Mouse (Mus musculus) kidney, embryonic 15.5 days (tissue): ENCODE data around the gene Minpp1. TPM values are rescaled to one million over a fixed set of nuclear protein-coding genes. Genes with fewer than 3 reads are reported as not detected.

Experiments
- ATAC-seq: fragments of 200-750 bp; cut with Nextera tagmentation; replicated peaks from 2 replicates; pipeline ENCODE4 v1.8.0; 2017; ENCODE audit warnings: moderate TSS enrichment; ENCODE audit not compliant: low FRiP score
- H3K27ac ChIP-seq: fragments of 300-500 bp; sonication (generic); 2 replicates; pipeline ENCODE4 v1.5.1; 2015; ENCODE audit warnings: mild to moderate bottlenecking, inconsistent platforms
- H3K27me3 ChIP-seq: fragments of 300-500 bp; sonication (generic); 2 replicates; pipeline ENCODE4 v1.6.1; 2015; ENCODE audit warnings: inconsistent platforms
- H3K36me3 ChIP-seq: fragments of 300-500 bp; sonication (generic); 2 replicates; pipeline ENCODE4 v1.6.1; 2015; ENCODE audit warnings: inconsistent platforms
- H3K4me1 ChIP-seq: fragments of 300-500 bp; sonication (generic); 2 replicates; pipeline ENCODE4 v1.6.1; 2015; ENCODE audit warnings: inconsistent platforms
- H3K4me2 ChIP-seq: fragments of 300-500 bp; sonication (generic); 2 replicates; pipeline ENCODE4 v1.6.1; 2015; ENCODE audit warnings: moderate library complexity, mild to moderate bottlenecking, inconsistent platforms
- H3K4me3 ChIP-seq: fragments of 300-500 bp; sonication (generic); replicated peaks from 2 replicates; pipeline ENCODE4 v1.5.1; 2015; ENCODE audit warnings: mild to moderate bottlenecking, inconsistent platforms
- H3K9ac ChIP-seq: fragments of 300-500 bp; sonication (generic); 2 replicates; pipeline ENCODE4 v1.6.1; 2015; ENCODE audit warnings: mild to moderate bottlenecking, inconsistent platforms
- H3K9me3 ChIP-seq: fragments of 300-500 bp; sonication (generic); replicated peaks from 2 replicates; pipeline ENCODE4 v1.6.1; 2016; ENCODE audit warnings: inconsistent platforms
- WGBS: fragments of 180-500 bp; shearing (Covaris S2); methylation state at CpG from one replicate; pipeline ENCODE4 v1.1.7; 2015; ENCODE audit warnings: mixed read lengths; 5-methylcytosine and 5-hydroxymethylcytosine counted together
- polyA plus RNA-seq: library from polyadenylated mRNA; unstranded; fragments of >200 nt; fragmentation: Nextera tagmentation; extraction: Ambion mirVana; gene quantifications from 2 replicates; pipeline ENCODE4 v1.2.1, GENCODE M21; 2015

Gene Minpp1
- polyA plus RNA-seq, 1 experiment from 2014 or later: 73.7 TPM

- Histone ChIP-seq H3K9ac (no peak overlapping the region), H3K9me3 (no peaks in the 10 kb centered on the region), H3K4me1 (no peaks in the 10 kb centered on the region), H3K27me3 (no peaks in the 10 kb centered on the region), H3K4me3 (no peak overlapping the region), H3K36me3 (peaks cover 72% of the 10 kb centered on the region), H3K27ac (no peak overlapping the region), H3K4me2 (no peak overlapping the region)
- ATAC-seq: no peak; the same call in 1 of the 2 replicates
- 93% methylated on average over 6 of the region's 6 CpGs for WGBS
These were observed 25.4 kb downstream of the Minpp1 start for GRCm38 (mm10) chr19:32510962-32511361.

GRCm38 (mm10) chr19:32512518-32512917, 26.9 kb downstream of the Minpp1 start:
- no peaks in the 10 kb centered on the region for H3K4me1 ChIP-seq
- peaks cover 75% of the 10 kb centered on the region for H3K36me3 ChIP-seq
- no peak for ATAC-seq
- no peak overlapping the region for H3K9ac ChIP-seq
- H3K4me2 ChIP-seq: no peak overlapping the region
- H3K4me3 ChIP-seq: no peak overlapping the region
- no peaks in the 10 kb centered on the region for H3K27me3 ChIP-seq
- 25% methylated on average over 1 of the region's 1 CpGs for WGBS
- H3K27ac ChIP-seq: no peak overlapping the region
- no peaks in the 10 kb centered on the region for H3K9me3 ChIP-seq

GRCm38 (mm10) chr19:32516575-32516974, 31.0 kb downstream of the Minpp1 start:
- Histone ChIP-seq H3K9me3 (no peaks in the 10 kb centered on the region), H3K27ac (no peak overlapping the region), H3K9ac (no peak overlapping the region), H3K36me3 (peaks cover 57% of the 10 kb centered on the region), H3K4me2 (no peak overlapping the region), H3K27me3 (no peaks in the 10 kb centered on the region), H3K4me3 (no peak overlapping the region), H3K4me1 (no peaks in the 10 kb centered on the region)
- WGBS: 96% methylated on average over 9 of the region's 9 CpGs
- ATAC-seq: no peak

- WGBS: 89% methylated on average over 3 of the region's 3 CpGs
- ATAC-seq: no peak
These were observed 35.9 kb downstream of the Minpp1 start for GRCm38 (mm10) chr19:32521446-32521845.

GRCm38 (mm10) chr19:32522247-32522646, 36.7 kb downstream of the Minpp1 start:
- no peaks in the 10 kb centered on the region for H3K27me3 ChIP-seq
- H3K9me3 ChIP-seq: no peaks in the 10 kb centered on the region
- 91% methylated on average over 5 of the region's 5 CpGs for WGBS
- no peaks in the 10 kb centered on the region for H3K4me1 ChIP-seq
- no peak overlapping the region for H3K9ac ChIP-seq
- peaks cover 6% of the 10 kb centered on the region for H3K36me3 ChIP-seq
- no peak overlapping the region for H3K4me2 ChIP-seq
- ATAC-seq: no peak
- no peak overlapping the region for H3K27ac ChIP-seq
- no peak overlapping the region for H3K4me3 ChIP-seq

More at GRCm38 (mm10) chr19:32521446-32521845, 35.9 kb downstream of the Minpp1 start:
- Histone ChIP-seq H3K9me3 (no peaks in the 10 kb centered on the region), H3K4me2 (no peak overlapping the region), H3K36me3 (peaks cover 13% of the 10 kb centered on the region), H3K27me3 (no peaks in the 10 kb centered on the region), H3K9ac (no peak overlapping the region), H3K4me1 (no peaks in the 10 kb centered on the region), H3K4me3 (no peak overlapping the region), H3K27ac (no peak overlapping the region)

GRCm38 (mm10) chr19:32522753-32523307, 37.3 kb downstream of the Minpp1 start:
- H3K9ac ChIP-seq: no peak overlapping the region
- WGBS: 84% methylated on average over 8 of the region's 8 CpGs
- H3K4me2 ChIP-seq: no peak overlapping the region
- H3K36me3 ChIP-seq: peaks cover 1% of the 10 kb centered on the region
- H3K4me3 ChIP-seq: no peak overlapping the region
- no peak overlapping the region for H3K27ac ChIP-seq
- no peaks in the 10 kb centered on the region for H3K27me3 ChIP-seq
- H3K4me1 ChIP-seq: no peaks in the 10 kb centered on the region
- ATAC-seq: no peak
- H3K9me3 ChIP-seq: no peaks in the 10 kb centered on the region

- no peak overlapping the region for H3K4me3 ChIP-seq
- no peak overlapping the region for H3K4me2 ChIP-seq
- H3K36me3 ChIP-seq: no peaks in the 10 kb centered on the region
- no peaks in the 10 kb centered on the region for H3K4me1 ChIP-seq
- 81% methylated on average over 14 of the region's 14 CpGs for WGBS
- H3K9ac ChIP-seq: no peak overlapping the region
- no peak overlapping the region for H3K27ac ChIP-seq
- ATAC-seq: no peak
- H3K27me3 ChIP-seq: no peaks in the 10 kb centered on the region
- H3K9me3 ChIP-seq: no peaks in the 10 kb centered on the region
These were observed 38.4 kb downstream of the Minpp1 start for GRCm38 (mm10) chr19:32523769-32524515.

- Histone ChIP-seq H3K36me3 (no peaks in the 10 kb centered on the region), H3K9me3 (no peaks in the 10 kb centered on the region), H3K4me1 (no peaks in the 10 kb centered on the region), H3K4me3 (no peak overlapping the region), H3K27me3 (no peaks in the 10 kb centered on the region), H3K27ac (no peak overlapping the region), H3K4me2 (no peak overlapping the region), H3K9ac (no peak overlapping the region)
- WGBS: 76% methylated on average over 3 of the region's 3 CpGs
- no peak for ATAC-seq
These were observed 38.9 kb downstream of the Minpp1 start for GRCm38 (mm10) chr19:32524516-32524860.

GRCm38 (mm10) chr19:32527139-32527538, 41.6 kb downstream of the Minpp1 start:
- H3K9me3 ChIP-seq: no peaks in the 10 kb centered on the region
- WGBS: 94% methylated on average over 5 of the region's 5 CpGs
- H3K4me3 ChIP-seq: no peak overlapping the region
- no peak overlapping the region for H3K27ac ChIP-seq
- H3K4me1 ChIP-seq: no peaks in the 10 kb centered on the region
- H3K36me3 ChIP-seq: no peaks in the 10 kb centered on the region
- no peak overlapping the region for H3K9ac ChIP-seq
- H3K4me2 ChIP-seq: no peak overlapping the region
- H3K27me3 ChIP-seq: no peaks in the 10 kb centered on the region
- no peak for ATAC-seq

- Histone ChIP-seq H3K36me3 (no peaks in the 10 kb centered on the region), H3K9me3 (no peaks in the 10 kb centered on the region), H3K4me2 (no peak overlapping the region), H3K4me1 (no peaks in the 10 kb centered on the region), H3K4me3 (no peak overlapping the region), H3K27ac (no peak overlapping the region), H3K9ac (no peak overlapping the region), H3K27me3 (no peaks in the 10 kb centered on the region)
- ATAC-seq: no peak
- WGBS: 72% methylated on average over 3 of the region's 3 CpGs
These were observed 43.2 kb downstream of the Minpp1 start for GRCm38 (mm10) chr19:32528723-32529122.

GRCm38 (mm10) chr19:32529252-32529942, 43.8 kb downstream of the Minpp1 start:
- Histone ChIP-seq H3K4me3 (no peak overlapping the region), H3K36me3 (no peaks in the 10 kb centered on the region), H3K4me1 (no peaks in the 10 kb centered on the region), H3K9ac (no peak overlapping the region), H3K27me3 (no peaks in the 10 kb centered on the region), H3K27ac (no peak overlapping the region), H3K9me3 (no peaks in the 10 kb centered on the region), H3K4me2 (no peak overlapping the region)
- 87% methylated on average over 11 of the region's 11 CpGs for WGBS
- no peak for ATAC-seq

- Histone ChIP-seq H3K4me2 (no peak overlapping the region), H3K27ac (no peak overlapping the region), H3K9ac (no peak overlapping the region), H3K27me3 (no peaks in the 10 kb centered on the region), H3K9me3 (no peaks in the 10 kb centered on the region), H3K4me1 (no peaks in the 10 kb centered on the region), H3K36me3 (no peaks in the 10 kb centered on the region), H3K4me3 (no peak overlapping the region)
- 89% methylated on average over 7 of the region's 7 CpGs for WGBS
- no peak for ATAC-seq
These were observed 44.7 kb downstream of the Minpp1 start for GRCm38 (mm10) chr19:32530296-32530695.
